Mouse (Mus musculus): ENCODE results near the gene Fam50a. TPM values are rescaled to one million over a fixed set of nuclear protein-coding genes. Genes with fewer than 3 reads are reported as not detected.

Fam50a gene
- polyA plus RNA-seq, 1 experiment from 2014 or later, result 69.8 TPM

- H3K4me2 ChIP-seq (ENCODE audit: low read depth, low read length), result peak within 1 kb of the TSS; percentile 70
- peak within 1 kb of the TSS; percentile 80 for H3K9ac ChIP-seq (ENCODE audit: low read depth, low read length)
- no peaks in the 10 kb centered on the region for H3K27me3 ChIP-seq (replicated peaks; ENCODE audit: control insufficient read depth, insufficient read depth, low read length)
- peak within 1 kb of the TSS; percentile 88 for H3K27ac ChIP-seq (ENCODE audit: low read length)
- peak; percentile 97 for ATAC-seq
- WGBS, result 16% methylated on average over 16 of the region's 16 CpGs
- H3K9me3 ChIP-seq (ENCODE audit: control insufficient read depth, low read length), result no peaks in the 10 kb centered on the region
- H3K4me3 ChIP-seq (ENCODE audit: low read length), result peak within 1 kb of the TSS; percentile 66
- H3K36me3 ChIP-seq (ENCODE audit: control insufficient read depth, insufficient read depth, low read length), result no peaks in the 10 kb centered on the region
- H3K4me1 ChIP-seq (ENCODE audit: control insufficient read depth, insufficient read depth, low read length), result peaks cover 2% of the 10 kb centered on the region; the same call in 1 of the 2 replicates
Measured at GRCm38 (mm10) chrX:74281732-74282394, 31.0 kb upstream of the Fam50a start, which contains the start of the genes Taz and Dnase1l1. Gene Taz (plus strand): TSS chrX:74281912. Gene Dnase1l1 (minus strand): TSS chrX:74282337.

GRCm38 (mm10) chrX:74282395-74283091 is 30.3 kb upstream of the Fam50a start:
- peak overlapping the region; percentile 80 for H3K9ac ChIP-seq (ENCODE audit: low read depth, low read length)
- no peaks in the 10 kb centered on the region for H3K27me3 ChIP-seq (replicated peaks; ENCODE audit: control insufficient read depth, insufficient read depth, low read length)
- H3K4me2 ChIP-seq (ENCODE audit: low read depth, low read length), result peak overlapping the region; percentile 70
- peak; percentile 58 for ATAC-seq
- H3K36me3 ChIP-seq (ENCODE audit: control insufficient read depth, insufficient read depth, low read length), result no peaks in the 10 kb centered on the region
- no peaks in the 10 kb centered on the region for H3K9me3 ChIP-seq (ENCODE audit: control insufficient read depth, low read length)
- peak overlapping the region; percentile 88 for H3K27ac ChIP-seq (ENCODE audit: low read length)
- H3K4me3 ChIP-seq (ENCODE audit: low read length), result peak overlapping the region; percentile 66
- WGBS, result 13% methylated on average over 39 of the region's 39 CpGs
- H3K4me1 ChIP-seq (ENCODE audit: control insufficient read depth, insufficient read depth, low read length), result peaks cover 2% of the 10 kb centered on the region; the same call in 1 of the 2 replicates

GRCm38 (mm10) chrX:74283092-74283437 is 29.8 kb upstream of the Fam50a start:
- ATAC-seq, result peak; percentile 10; the same call in 1 of the 2 replicates
- Histone ChIP-seq H3K27ac (ENCODE audit: low read length) (peak overlapping the region; percentile 76), H3K9ac (ENCODE audit: low read depth, low read length) (peak overlapping the region; percentile 80), H3K27me3 (replicated peaks; ENCODE audit: control insufficient read depth, insufficient read depth, low read length) (no peaks in the 10 kb centered on the region), H3K4me3 (ENCODE audit: low read length) (peak overlapping the region; percentile 66), H3K4me1 (ENCODE audit: control insufficient read depth, insufficient read depth, low read length) (peaks cover 2% of the 10 kb centered on the region; the same call in 1 of the 2 replicates), H3K36me3 (ENCODE audit: control insufficient read depth, insufficient read depth, low read length) (no peaks in the 10 kb centered on the region), H3K9me3 (ENCODE audit: control insufficient read depth, low read length) (no peaks in the 10 kb centered on the region), H3K4me2 (ENCODE audit: low read depth, low read length) (peak overlapping the region; percentile 62)
- 27% methylated on average over 5 of the region's 5 CpGs for WGBS

GRCm38 (mm10) chrX:74293431-74293830 is 19.4 kb upstream of the Fam50a start:
- Histone ChIP-seq H3K9ac (ENCODE audit: low read depth, low read length) (no peak overlapping the region), H3K27me3 (replicated peaks; ENCODE audit: control insufficient read depth, insufficient read depth, low read length) (no peaks in the 10 kb centered on the region), H3K9me3 (ENCODE audit: control insufficient read depth, low read length) (no peaks in the 10 kb centered on the region), H3K27ac (ENCODE audit: low read length) (no peak overlapping the region), H3K4me2 (ENCODE audit: low read depth, low read length) (no peak overlapping the region), H3K4me1 (ENCODE audit: control insufficient read depth, insufficient read depth, low read length) (no peaks in the 10 kb centered on the region), H3K36me3 (ENCODE audit: control insufficient read depth, insufficient read depth, low read length) (no peaks in the 10 kb centered on the region), H3K4me3 (ENCODE audit: low read length) (no peak overlapping the region)
- ATAC-seq, result no peak
- 70% methylated on average over 4 of the region's 4 CpGs for WGBS

- WGBS, result 14% methylated on average over 37 of the region's 37 CpGs
- Histone ChIP-seq H3K4me2 (ENCODE audit: low read depth, low read length) (peak within 1 kb of the TSS; percentile 56), H3K9ac (ENCODE audit: low read depth, low read length) (peak within 1 kb of the TSS; percentile 75), H3K36me3 (ENCODE audit: control insufficient read depth, insufficient read depth, low read length) (0 out of 2 replicates have a peak, but pooled peaks cover 2% of the 10 kb centered on the region), H3K27me3 (replicated peaks; ENCODE audit: control insufficient read depth, insufficient read depth, low read length) (no peaks in the 10 kb centered on the region), H3K4me3 (ENCODE audit: low read length) (peak within 1 kb of the TSS; percentile 64), H3K4me1 (ENCODE audit: control insufficient read depth, insufficient read depth, low read length) (no peaks in the 10 kb centered on the region), H3K9me3 (ENCODE audit: control insufficient read depth, low read length) (no peaks in the 10 kb centered on the region), H3K27ac (ENCODE audit: low read length) (peak within 1 kb of the TSS; percentile 33; the same call in 1 of the 2 replicates)
- peak; percentile 99 for ATAC-seq
Measured at GRCm38 (mm10) chrX:74296538-74297448, 16.0 kb upstream of the Fam50a start, which contains the start of gene Atp6ap1. Gene Atp6ap1 (plus strand): TSS chrX:74297097.

GRCm38 (mm10) chrX:74298348-74298747 is 14.5 kb upstream of the Fam50a start:
- no peak for ATAC-seq
- no peaks in the 10 kb centered on the region for H3K27me3 ChIP-seq (replicated peaks; ENCODE audit: control insufficient read depth, insufficient read depth, low read length)
- H3K27ac ChIP-seq (ENCODE audit: low read length), result no peak overlapping the region
- no peak overlapping the region for H3K9ac ChIP-seq (ENCODE audit: low read depth, low read length)
- no peaks in the 10 kb centered on the region for H3K4me1 ChIP-seq (ENCODE audit: control insufficient read depth, insufficient read depth, low read length)
- 83% methylated on average over 1 of the region's 1 CpGs for WGBS
- no peaks in the 10 kb centered on the region for H3K9me3 ChIP-seq (ENCODE audit: control insufficient read depth, low read length)
- 0 out of 2 replicates have a peak, but pooled peaks cover 2% of the 10 kb centered on the region for H3K36me3 ChIP-seq (ENCODE audit: control insufficient read depth, insufficient read depth, low read length)
- no peak overlapping the region for H3K4me3 ChIP-seq (ENCODE audit: low read length)
- no peak overlapping the region for H3K4me2 ChIP-seq (ENCODE audit: low read depth, low read length)

GRCm38 (mm10) chrX:74299721-74300120 is 13.1 kb upstream of the Fam50a start:
- no peak for ATAC-seq
- 92% methylated on average over 3 of the region's 3 CpGs for WGBS

GRCm38 (mm10) chrX:74304867-74305700 is 7.7 kb upstream of the Fam50a start, which contains the start of gene Gdi1:
Gene Gdi1 (plus strand): TSS chrX:74304998.
- H3K4me3 ChIP-seq (ENCODE audit: low read length), result peak within 1 kb of the TSS; percentile 58
- no peaks in the 10 kb centered on the region for H3K27me3 ChIP-seq (replicated peaks; ENCODE audit: control insufficient read depth, insufficient read depth, low read length)
- ATAC-seq, result peak; percentile 85
- H3K4me1 ChIP-seq (ENCODE audit: control insufficient read depth, insufficient read depth, low read length), result no peaks in the 10 kb centered on the region
- H3K9ac ChIP-seq (ENCODE audit: low read depth, low read length), result peak within 1 kb of the TSS; percentile 74
- H3K27ac ChIP-seq (ENCODE audit: low read length), result peak within 1 kb of the TSS; percentile 83
- H3K4me2 ChIP-seq (ENCODE audit: low read depth, low read length), result peak within 1 kb of the TSS; percentile 62
- peaks cover 7% of the 10 kb centered on the region for H3K36me3 ChIP-seq (ENCODE audit: control insufficient read depth, insufficient read depth, low read length)
- WGBS, result 11% methylated on average over 41 of the region's 41 CpGs
- no peaks in the 10 kb centered on the region for H3K9me3 ChIP-seq (ENCODE audit: control insufficient read depth, low read length)

More at GRCm38 (mm10) chrX:74299721-74300120, 13.1 kb upstream of the Fam50a start:
- H3K27me3 ChIP-seq (replicated peaks; ENCODE audit: control insufficient read depth, insufficient read depth, low read length), result no peaks in the 10 kb centered on the region
- no peak overlapping the region for H3K9ac ChIP-seq (ENCODE audit: low read depth, low read length)
- no peaks in the 10 kb centered on the region for H3K4me1 ChIP-seq (ENCODE audit: control insufficient read depth, insufficient read depth, low read length)
- H3K36me3 ChIP-seq (ENCODE audit: control insufficient read depth, insufficient read depth, low read length), result 0 out of 2 replicates have a peak, but pooled peaks cover 2% of the 10 kb centered on the region
- no peak overlapping the region for H3K27ac ChIP-seq (ENCODE audit: low read length)
- H3K4me2 ChIP-seq (ENCODE audit: low read depth, low read length), result no peak overlapping the region
- no peak overlapping the region for H3K4me3 ChIP-seq (ENCODE audit: low read length)
- H3K9me3 ChIP-seq (ENCODE audit: control insufficient read depth, low read length), result no peaks in the 10 kb centered on the region

Measured in intestine, embryonic 16.5 days (tissue).